Mouse (Mus musculus) liver (tissue): ENCODE measurements around the gene Cd164.

Experiments used
- DNase-seq: peaks from one replicate; pipeline ENCODE4 v3.0.0-alpha.2; 2020; ENCODE audit warnings: mixed read lengths

Cd164 gene

DNA sequence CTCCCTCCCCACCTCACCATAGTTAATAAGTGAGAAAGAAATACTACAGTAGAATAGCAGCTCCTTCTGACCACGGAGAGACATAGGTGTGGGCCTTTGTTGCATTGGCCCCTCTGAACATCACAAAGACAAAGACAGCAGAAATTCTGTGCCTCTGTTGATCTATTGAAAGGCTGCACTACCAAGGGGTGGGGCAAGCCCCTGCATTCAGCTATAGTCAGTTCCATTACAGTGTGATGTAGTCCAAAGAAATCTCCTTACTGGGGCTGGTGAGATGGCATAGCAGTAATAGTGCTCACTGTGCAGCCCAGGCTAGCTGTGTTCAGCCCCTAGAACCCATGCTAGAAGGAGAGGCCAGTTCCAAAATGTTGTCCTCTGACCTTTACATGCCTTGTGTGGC is 14.2 kb upstream of the Cd164 start:
- DNase-seq, result no peak

- peak; percentile 50 for DNase-seq
Measured at GRCm38 (mm10) chr10:41505446-41505845, 13.8 kb upstream of the Cd164 start.

DNA sequence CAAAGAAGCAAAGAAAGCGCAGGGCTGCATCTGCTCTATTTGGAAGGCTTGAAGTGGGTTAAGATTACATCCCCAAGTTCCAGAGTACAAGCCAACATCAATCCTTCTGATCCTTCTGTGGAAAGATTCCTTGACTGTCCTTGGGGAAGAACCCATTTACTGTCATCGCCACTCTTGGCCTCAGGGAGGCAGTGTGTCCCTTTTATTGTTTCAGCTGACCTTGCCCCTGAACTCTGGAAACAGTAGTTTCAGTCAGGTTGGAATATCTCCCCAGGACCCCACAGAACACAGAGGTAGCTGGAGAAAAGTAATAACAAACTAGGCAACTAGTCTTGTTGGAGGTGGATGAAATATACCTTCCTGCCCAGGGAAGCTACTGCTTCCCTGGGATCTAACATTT is 10.1 kb upstream of the Cd164 start:
- DNase-seq, result no peak

DNA sequence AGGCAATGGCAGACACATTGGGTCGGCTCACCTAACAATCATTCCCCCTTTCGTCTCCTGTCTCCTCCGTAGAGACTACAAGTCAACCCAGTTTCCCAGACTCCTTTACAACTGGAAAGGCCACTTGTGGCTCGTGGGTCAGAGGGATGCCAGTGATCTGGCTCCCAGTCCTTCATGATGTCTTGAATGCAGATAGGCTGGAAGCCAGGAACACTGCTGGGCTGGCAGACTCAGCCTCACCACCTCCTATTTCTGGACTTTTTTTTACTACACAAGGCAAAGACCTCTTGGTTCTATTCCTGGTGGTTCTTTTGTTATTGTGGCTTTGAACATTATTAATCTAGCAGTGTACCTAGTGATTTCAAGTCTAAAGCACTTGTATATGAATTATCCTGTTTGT is 4.9 kb upstream of the Cd164 start:
- no peak for DNase-seq

DNA sequence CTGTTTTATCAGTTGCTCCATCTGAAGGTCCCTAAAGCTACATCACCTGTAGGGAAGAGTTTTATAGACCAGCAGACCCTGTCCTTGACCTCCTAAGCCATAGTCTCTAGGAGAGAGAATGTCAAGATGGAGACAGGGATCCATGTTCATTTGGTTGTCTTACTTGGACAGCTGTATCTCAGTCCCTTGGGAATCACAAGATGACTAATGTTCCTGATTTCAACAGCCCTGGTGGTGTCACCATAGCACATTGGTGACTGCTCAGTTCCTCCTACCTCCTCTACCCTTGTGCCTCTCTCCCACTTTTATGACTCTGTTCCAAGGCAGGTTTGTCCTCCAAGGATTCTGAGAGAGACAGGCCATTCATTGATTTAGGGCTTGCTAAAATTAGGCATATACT is 4.3 kb upstream of the Cd164 start:
- no peak for DNase-seq

DNA sequence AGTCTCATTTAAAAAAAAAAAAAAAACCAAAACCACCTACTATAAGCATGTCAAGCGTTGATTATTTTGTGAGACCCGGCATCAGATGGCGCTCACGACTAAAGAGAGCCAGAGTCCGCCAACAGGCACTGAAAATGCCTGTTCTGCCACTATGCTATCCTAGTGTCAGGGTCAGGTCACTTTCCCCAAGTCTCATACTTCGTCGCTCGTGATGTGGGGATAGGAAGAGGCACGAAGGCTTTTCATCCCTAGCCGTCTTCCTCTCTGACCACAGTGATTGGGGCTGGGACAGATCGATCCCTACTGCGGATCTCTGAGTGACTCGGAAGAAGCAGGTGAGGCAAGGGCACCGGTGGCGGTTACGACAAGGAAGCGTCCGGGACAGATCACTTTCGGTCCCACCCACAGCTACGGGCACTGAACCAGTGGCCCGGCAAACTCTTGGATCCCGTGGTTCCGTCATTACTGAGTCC is 670 bp upstream of the Cd164 start:
- DNase-seq, result peak; percentile 79

GRCm38 (mm10) chr10:41519640-41520409 is 611 bp downstream of the Cd164 start:
- DNase-seq, result peak; percentile 65

DNA sequence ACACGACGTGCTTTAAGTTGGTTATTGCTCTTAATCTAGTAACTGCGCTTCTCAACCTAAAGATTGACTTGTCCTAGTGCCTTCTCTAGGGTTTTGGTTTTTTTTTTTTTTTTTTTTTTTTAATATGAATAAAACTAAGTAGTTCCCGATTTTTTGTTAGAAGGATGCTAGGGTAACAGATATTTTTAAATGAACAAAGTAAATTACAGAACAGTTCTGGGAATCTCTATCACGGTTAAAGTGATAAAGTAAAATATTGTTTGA is 1.1 kb downstream of the Cd164 start:
- DNase-seq, result no peak

- no peak for DNase-seq
Measured at GRCm38 (mm10) chr10:41523386-41523785, 4.2 kb downstream of the Cd164 start.

DNA sequence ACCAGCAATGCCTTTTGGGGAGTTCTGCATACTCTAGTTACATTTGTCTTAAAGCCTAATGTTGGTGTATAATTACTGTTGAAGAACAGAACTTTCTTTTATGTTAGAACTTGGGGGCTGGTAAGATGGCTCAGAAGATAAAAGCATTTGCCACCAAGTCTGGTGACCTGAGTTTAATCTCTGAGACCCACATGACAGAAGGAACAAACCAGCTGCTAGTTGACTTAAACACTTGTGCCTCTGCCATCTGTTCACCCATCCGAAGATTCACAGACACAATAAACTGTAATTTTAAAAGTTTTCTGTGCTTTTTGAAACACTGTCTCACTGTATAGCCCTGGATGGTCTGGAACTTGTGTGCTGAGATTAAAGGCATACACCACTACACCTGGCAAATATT is 6.5 kb downstream of the Cd164 start:
- no peak for DNase-seq

- no peak for DNase-seq
Measured at GRCm38 (mm10) chr10:41529972-41530371, 10.8 kb downstream of the Cd164 start.

DNA sequence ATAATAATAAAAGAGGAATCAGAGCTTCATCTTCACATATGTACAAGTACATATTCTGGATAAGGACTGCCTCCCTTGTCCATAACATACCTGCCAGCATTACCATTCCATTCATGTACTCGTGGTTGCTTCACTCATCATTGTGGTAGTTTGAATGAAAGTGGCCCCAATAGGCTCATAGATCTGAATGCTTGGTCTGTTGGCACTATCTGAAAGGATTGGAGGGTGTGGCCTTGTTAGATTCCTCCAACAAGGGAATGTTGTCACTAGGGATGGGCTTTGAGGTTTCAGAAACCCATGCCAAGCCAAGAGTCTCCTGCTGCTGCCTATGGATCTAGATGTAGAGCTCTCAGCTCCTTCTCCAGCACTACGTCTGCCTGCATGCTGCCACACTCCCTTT is 16.8 kb downstream of the Cd164 start:
- DNase-seq, result no peak

GRCm38 (mm10) chr10:41536714-41537113 is 17.5 kb downstream of the Cd164 start:
- no peak for DNase-seq

- DNase-seq, result no peak
Measured at GRCm38 (mm10) chr10:41537226-41537982, 18.2 kb downstream of the Cd164 start.

- DNase-seq, result no peak
Measured at GRCm38 (mm10) chr10:41537983-41538330, 18.7 kb downstream of the Cd164 start.

DNA sequence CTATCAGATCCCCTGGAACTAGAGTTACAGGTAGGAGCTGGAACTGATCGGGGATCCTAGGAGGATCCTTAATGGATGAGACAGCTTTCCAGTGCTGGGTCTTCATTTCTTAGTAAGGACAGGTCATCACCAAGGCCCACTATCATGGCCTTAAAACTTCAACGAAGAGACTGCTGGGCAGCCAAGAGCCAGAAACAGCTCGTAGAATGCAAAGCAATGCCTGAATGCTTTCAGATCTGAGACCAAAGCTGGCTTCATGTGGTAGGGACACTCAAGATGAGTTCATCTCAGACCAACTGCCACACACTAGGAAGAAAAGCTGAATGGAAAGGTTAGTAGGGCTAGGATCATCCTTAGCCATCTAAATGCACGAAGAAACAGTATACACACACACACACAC is 19.8 kb downstream of the Cd164 start:
- DNase-seq, result no peak

- no peak for DNase-seq
Measured at GRCm38 (mm10) chr10:41542057-41542456, 22.8 kb downstream of the Cd164 start.

DNA sequence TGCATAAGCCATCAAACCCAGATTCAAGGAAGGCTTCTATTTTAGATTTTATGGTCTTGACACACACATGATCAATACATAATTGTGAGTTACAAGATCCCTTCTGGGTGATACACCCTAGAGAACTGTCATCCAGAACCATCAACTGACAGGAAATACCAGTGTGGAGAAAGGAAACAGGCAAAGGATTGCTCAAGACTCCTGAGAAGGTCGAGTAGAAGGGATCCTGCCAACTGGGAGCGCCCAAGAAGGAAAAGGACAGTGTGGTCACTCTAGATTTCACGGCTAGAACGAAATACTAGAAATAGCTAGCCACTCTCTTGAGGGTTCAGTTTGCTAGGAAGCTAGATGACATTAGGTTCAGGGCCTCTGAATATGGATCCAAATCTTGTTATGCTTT is 24.2 kb downstream of the Cd164 start:
- DNase-seq, result no peak

GRCm38 (mm10) chr10:41543844-41544243 is 24.6 kb downstream of the Cd164 start:
- no peak for DNase-seq

DNA sequence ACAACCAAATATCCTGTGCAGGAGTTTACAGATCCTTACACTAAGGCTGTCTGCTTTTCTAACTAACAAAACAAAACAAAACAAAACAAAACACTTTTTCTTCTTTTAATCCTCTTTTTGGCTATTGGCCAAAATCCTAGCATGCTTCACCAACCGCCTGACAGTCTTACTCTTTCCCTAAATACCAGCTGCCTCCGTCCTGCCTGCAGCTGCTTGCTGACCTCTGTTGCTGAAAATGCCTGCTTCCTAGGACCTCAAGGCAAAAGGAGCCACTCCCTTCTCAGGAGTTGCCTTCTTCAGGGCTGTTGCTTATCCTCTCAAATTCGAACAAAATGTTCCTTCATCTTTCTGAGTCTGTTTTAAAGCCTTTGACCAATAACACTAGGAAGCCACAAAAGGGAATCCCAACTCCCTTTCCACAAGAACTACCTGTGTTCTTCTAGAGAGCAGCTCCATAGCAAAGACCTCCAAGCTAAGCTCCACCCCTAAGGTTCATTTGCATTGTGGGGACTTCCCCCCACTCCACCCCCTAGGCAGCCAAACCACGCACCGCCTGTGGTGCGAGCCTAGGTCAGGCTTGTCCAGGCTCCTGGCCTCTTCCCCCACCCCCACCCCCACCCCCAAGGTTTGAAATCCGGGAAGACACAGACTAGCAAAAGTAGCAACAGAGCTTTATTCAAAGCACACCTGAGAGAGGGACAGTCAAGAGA is 25.4 kb downstream of the Cd164 start:
- DNase-seq, result peak; percentile 25

DNA sequence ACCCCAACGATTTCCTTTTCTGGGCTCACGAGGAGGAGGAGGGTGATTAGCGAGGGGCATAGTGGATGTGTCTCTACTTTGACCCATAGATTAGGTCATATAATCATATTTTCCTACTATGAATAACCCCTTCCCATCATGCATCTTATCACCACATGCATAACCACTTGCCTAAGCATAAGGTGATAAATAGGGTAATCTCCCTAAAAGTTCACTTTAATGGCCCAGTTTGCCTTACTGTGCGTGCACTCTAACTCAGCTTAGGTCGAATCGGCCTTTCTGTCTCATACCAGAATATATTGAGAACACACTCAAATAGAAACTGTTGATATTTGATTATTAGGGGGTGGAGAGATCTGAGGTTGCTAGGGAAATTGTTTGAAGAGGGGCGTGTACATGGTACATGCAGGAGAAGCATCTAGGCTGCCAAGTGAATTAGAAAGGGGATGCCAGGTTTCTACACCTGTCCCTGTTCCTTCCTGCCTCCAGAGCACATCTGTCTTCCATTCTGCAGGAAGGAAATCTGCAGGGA is 26.1 kb downstream of the Cd164 start:
- no peak for DNase-seq

DNA sequence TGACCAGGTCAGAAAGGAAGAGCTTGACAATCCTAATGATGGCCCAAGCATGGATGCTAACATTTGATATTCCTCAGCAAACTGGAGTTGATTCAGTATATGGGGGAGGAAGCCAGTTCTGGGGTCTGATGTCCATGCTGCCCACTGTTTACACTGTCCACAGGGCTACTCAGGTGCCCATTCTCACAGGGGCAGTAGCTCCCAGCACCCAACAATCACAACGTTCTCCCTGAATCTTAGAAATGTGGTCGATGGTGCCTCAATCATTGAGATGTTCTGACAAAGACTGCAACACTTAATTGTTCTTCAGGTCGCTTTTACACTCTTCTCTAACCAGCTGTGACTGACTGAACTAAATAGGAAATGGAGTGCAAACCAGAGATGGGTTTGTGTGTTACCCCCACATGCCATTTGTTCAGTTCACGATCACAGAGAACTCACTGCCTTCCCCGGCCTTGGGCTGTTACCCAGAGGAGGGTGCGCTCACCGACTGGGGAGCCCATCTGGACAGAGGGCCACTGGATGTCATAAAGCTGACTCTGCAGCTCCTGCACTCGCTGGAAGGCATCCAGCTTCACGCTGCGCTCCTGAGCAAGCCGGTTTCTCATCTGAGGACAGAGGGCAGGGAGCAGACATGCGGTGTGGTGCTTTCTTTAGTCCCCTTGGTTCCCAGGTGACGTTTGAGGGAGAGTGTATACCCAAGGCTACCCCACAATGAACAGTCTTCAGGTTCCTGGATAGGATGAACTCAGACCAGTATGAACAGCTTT is 27.4 kb downstream of the Cd164 start:
- no peak for DNase-seq

DNA sequence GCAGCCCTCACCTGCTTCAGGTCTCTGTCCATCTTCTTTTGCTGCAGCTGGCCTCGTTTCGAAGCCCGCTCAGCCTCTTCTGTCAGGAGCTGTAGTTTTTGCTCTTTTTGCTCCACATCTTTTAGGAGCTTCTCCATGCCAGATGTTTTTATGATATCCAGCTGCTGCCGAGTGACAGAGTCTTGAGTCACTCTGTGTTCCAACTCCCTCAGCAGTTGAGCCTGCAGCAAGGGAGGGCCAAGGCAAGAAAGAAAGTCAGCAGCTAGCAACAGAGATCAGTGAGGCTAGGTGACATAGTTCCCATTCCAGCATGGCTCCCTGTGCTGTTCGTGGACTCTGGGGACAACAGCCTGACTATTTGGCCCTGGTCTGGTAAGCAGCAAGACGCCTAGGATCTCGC is 31.5 kb downstream of the Cd164 start:
- DNase-seq, result no peak
